Mouse (Mus musculus) midbrain, postnatal 0 days (tissue): ENCODE results near the gene Smtnl1. TPM values are rescaled to one million over a fixed set of nuclear protein-coding genes. Genes with fewer than 3 reads are reported as not detected.

Experiments used
- ATAC-seq: fragments of 200-750 bp; cut with Nextera tagmentation; 2 replicates; pipeline ENCODE4 v1.8.0; 2017; ENCODE audit warnings: moderate number of reproducible peaks, mild to moderate bottlenecking, moderate TSS enrichment, moderate library complexity; ENCODE audit not compliant: low FRiP score
- DNase-seq: peaks from one replicate; pipeline ENCODE4 v3.0.0-alpha.2; 2015; ENCODE audit warnings: low spot score
- H3K27ac ChIP-seq: fragments of 300-500 bp; sonication (generic); 2 replicates; pipeline ENCODE4 v1.5.1; 2014; ENCODE audit warnings: low read depth, mild to moderate bottlenecking, low read length, mixed read lengths
- H3K27me3 ChIP-seq: fragments of 300-500 bp; sonication (generic); 2 replicates; pipeline ENCODE4 v1.6.1; 2014; ENCODE audit warnings: low read length, control low read depth, mixed read lengths; ENCODE audit not compliant: insufficient read depth
- H3K36me3 ChIP-seq: fragments of 300-500 bp; sonication (generic); 2 replicates; pipeline ENCODE4 v1.6.1; 2014; ENCODE audit warnings: low read length, control low read depth, mixed read lengths; ENCODE audit not compliant: insufficient read depth
- H3K4me1 ChIP-seq: fragments of 300-500 bp; sonication (generic); 2 replicates; pipeline ENCODE4 v1.6.1; 2014; ENCODE audit warnings: mild to moderate bottlenecking, control low read depth, antibody characterized with exemption, low read length, mixed read lengths; ENCODE audit not compliant: insufficient read depth
- H3K4me2 ChIP-seq: fragments of 300-500 bp; sonication (generic); 2 replicates; pipeline ENCODE4 v1.6.1; 2014; ENCODE audit warnings: low read depth, mild to moderate bottlenecking, low read length, mixed read lengths; ENCODE audit not compliant: poor library complexity, severe bottlenecking
- H3K4me3 ChIP-seq: fragments of 300-500 bp; sonication (generic); 2 replicates; pipeline ENCODE4 v1.5.1; 2014; ENCODE audit warnings: low read depth, mild to moderate bottlenecking, low read length, moderate library complexity
- H3K9ac ChIP-seq: fragments of 300-500 bp; sonication (generic); replicated peaks from 2 replicates; pipeline ENCODE4 v1.6.1; 2014; ENCODE audit warnings: mild to moderate bottlenecking, low read length, moderate library complexity, mixed read lengths; ENCODE audit not compliant: poor library complexity, severe bottlenecking
- H3K9me3 ChIP-seq: fragments of 300-500 bp; sonication (generic); 2 replicates; pipeline ENCODE4 v1.6.1; 2016; ENCODE audit warnings: low read length, control low read depth
- CTCF ChIP-seq: IDR thresholded peaks from 2 replicates; pipeline ENCODE4 v1.5.1; 2016; ENCODE audit warnings: antibody characterized with exemption, mild to moderate bottlenecking
- WGBS: fragments of 180-500 bp; shearing (Covaris S2); extraction: QIAGEN DNeasy Blood & Tissue Kit; methylation state at CpG from one replicate; pipeline ENCODE4 v1.1.7; 2014; 5-methylcytosine and 5-hydroxymethylcytosine counted together
- polyA plus RNA-seq: library from polyadenylated mRNA; unstranded; fragments of >200 nt; fragmentation: Nextera tagmentation; extraction: Ambion mirVana; gene quantifications from 2 replicates; pipeline ENCODE4 v1.2.1, GENCODE M21; 2015
- total RNA-seq: library from RNA; depleted of rRNA; stranded (reverse); fragments of >200 nt; gene quantifications from 2 replicates; pipeline ENCODE4 v1.2.3, GENCODE M21; 2014

The Smtnl1 gene
- total and polyA plus RNA-seq, 2 experiments from 2014 or later: not detected

- peak; percentile 94 for DNase-seq
- no peak overlapping the region for H3K9ac ChIP-seq
- H3K4me1 ChIP-seq: peaks cover 3% of the 10 kb centered on the region; the same call in 1 of the 2 replicates
- no peaks in the 10 kb centered on the region for H3K9me3 ChIP-seq
- 30% methylated on average over 10 of the region's 10 CpGs for WGBS
- peaks cover 7% of the 10 kb centered on the region; the same call in 1 of the 2 replicates for H3K36me3 ChIP-seq
- H3K4me2 ChIP-seq: no peak overlapping the region
- no peak overlapping the region for H3K4me3 ChIP-seq
- peak; percentile 96 for TF ChIP-seq CTCF
- peak; percentile 67 for ATAC-seq
- H3K27ac ChIP-seq: 0 out of 2 replicates have a peak overlapping the region, but pooled peaks have one; percentile 26
- 0 out of 2 replicates have a peak, but pooled peaks cover under 1% of the 10 kb centered on the region for H3K27me3 ChIP-seq
These were observed 9.4 kb upstream of the Smtnl1 start for GRCm38 (mm10) chr2:84831666-84832391.

- ATAC-seq: peak; percentile 28
- no peaks in the 10 kb centered on the region for H3K9me3 ChIP-seq
- under 1% methylated on average over 29 of the region's 29 CpGs for WGBS
- TF ChIP-seq CTCF: no peak
- H3K4me2 ChIP-seq: peak overlapping the region; percentile 99
- peak overlapping the region; percentile 72 for H3K4me3 ChIP-seq
- H3K9ac ChIP-seq: peak overlapping the region; percentile 68
- no peak for DNase-seq
- H3K4me1 ChIP-seq: peaks cover 3% of the 10 kb centered on the region; the same call in 1 of the 2 replicates
- no peaks in the 10 kb centered on the region for H3K27me3 ChIP-seq
- 0 out of 2 replicates have a peak overlapping the region, but pooled peaks have one; percentile 26 for H3K27ac ChIP-seq
- peaks cover 7% of the 10 kb centered on the region; the same call in 1 of the 2 replicates for H3K36me3 ChIP-seq
These were observed 5.0 kb upstream of the Smtnl1 start for GRCm38 (mm10) chr2:84827283-84827920.

GRCm38 (mm10) chr2:84826488-84827282 lies 4.2 kb upstream of the Smtnl1 start, which contains the start of gene Timm10:
Gene Timm10 (plus strand): TSS chr2:84826997.
- Histone ChIP-seq H3K9me3 (no peaks in the 10 kb centered on the region), H3K4me3 (peak within 1 kb of the TSS; percentile 72), H3K9ac (peak within 1 kb of the TSS; percentile 68), H3K27me3 (no peaks in the 10 kb centered on the region), H3K4me2 (peak within 1 kb of the TSS; percentile 99), H3K4me1 (peaks cover 3% of the 10 kb centered on the region; the same call in 1 of the 2 replicates), H3K27ac (peak within 1 kb of the TSS; percentile 70), H3K36me3 (peaks cover 7% of the 10 kb centered on the region; the same call in 1 of the 2 replicates)
- TF ChIP-seq CTCF: no peak
- DNase-seq (peak; percentile 98), ATAC-seq (peak; percentile 92)
- under 1% methylated on average over 34 of the region's 34 CpGs for WGBS

- H3K9ac ChIP-seq: no peak overlapping the region
These were observed 785 bp upstream of the Smtnl1 start for GRCm38 (mm10) chr2:84823237-84823636.

GRCm38 (mm10) chr2:84819861-84820260 lies 2.6 kb downstream of the Smtnl1 start:
- no peak for TF ChIP-seq CTCF
- Histone ChIP-seq H3K27ac (no peak overlapping the region), H3K4me2 (no peak overlapping the region), H3K36me3 (no peaks in the 10 kb centered on the region), H3K4me1 (no peaks in the 10 kb centered on the region), H3K9me3 (no peaks in the 10 kb centered on the region), H3K27me3 (peaks cover 5% of the 10 kb centered on the region; the same call in 1 of the 2 replicates), H3K9ac (no peak overlapping the region), H3K4me3 (no peak overlapping the region)
- no peak for ATAC-seq
- DNase-seq: no peak
- WGBS: 82% methylated on average over 3 of the region's 3 CpGs

More at GRCm38 (mm10) chr2:84823237-84823636, 785 bp upstream of the Smtnl1 start:
- Histone ChIP-seq H3K36me3 (no peaks in the 10 kb centered on the region), H3K4me1 (peaks cover 3% of the 10 kb centered on the region; the same call in 1 of the 2 replicates), H3K27me3 (peaks cover 5% of the 10 kb centered on the region; the same call in 1 of the 2 replicates), H3K4me2 (no peak overlapping the region), H3K27ac (no peak overlapping the region), H3K4me3 (no peak overlapping the region), H3K9me3 (no peaks in the 10 kb centered on the region)
- no peak for TF ChIP-seq CTCF
- WGBS: 54% methylated on average over 2 of the region's 2 CpGs
- DNase-seq (no peak), ATAC-seq (no peak)
